Mouse (Mus musculus): ENCODE results near the gene Nfatc2.

DNA sequence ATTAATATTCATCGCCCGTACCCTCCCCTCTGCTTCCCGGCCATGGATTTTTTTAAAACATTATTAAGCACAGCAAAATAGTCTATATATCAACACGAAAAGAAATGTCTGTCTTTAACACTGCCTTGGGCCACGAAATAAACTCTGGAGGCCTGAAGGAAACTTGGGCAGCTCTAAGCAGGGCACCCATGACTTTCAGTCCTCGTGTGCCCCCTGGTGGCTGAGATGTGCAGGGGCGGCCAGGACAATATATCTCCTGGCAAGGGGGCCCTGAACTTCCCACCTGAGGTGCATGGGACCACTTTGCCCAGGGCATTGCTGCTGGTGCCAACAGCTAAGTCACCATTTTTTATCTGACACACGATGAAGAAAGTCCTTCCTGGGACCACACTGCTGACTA is 27.3 kb upstream of the Nfatc2 start:
- TF ChIP-seq CTCF (IDR thresholded peaks at IDR 0.05; ENCODE audit: extremely low read depth, insufficient read depth, insufficient read length, insufficient replicate concordance) (peak; percentile 97), POLR2A (IDR thresholded peaks at IDR 0.05; ENCODE audit: low read depth, low read length) (no peak)

Data from spleen, adult 2 months (tissue).